28 mouse cellular contexts compared by ENCODE assay signal in genomic region chr4:155791240-155791933, GRCm38 (mm10). TPM values are rescaled to one million over a fixed set of nuclear protein-coding genes. Genes with fewer than 3 reads are reported as not detected.
DNase-seq lines count a peak whose midpoint lies in the region; ATAC-seq and TF ChIP-seq lines count a peak whose summit lies in the region.
"Had no signal": no experiment of that assay in that cellular context is flagged by ENCODE, and none has a peak within 500 bp of the region (broad histone marks: within the 10 kb centered on the region; RNA-seq: fewer than 3 reads in every experiment).

No protein-coding gene starts in this region.

- DNase-seq in A20 (ENCODE audit: low read depth, low spot score): peak; percentile 44
- DNase-seq in kidney, postnatal 4 days: peak; percentile 43 to 61
- no peak for DNase-seq in lung, postnatal 14 days
- no peak for DNase-seq in left cerebral cortex, adult 8-10 months (ENCODE audit: low spot score in 2 of 2)
- no peak for DNase-seq in left cerebral cortex, adult 9 months (ENCODE audit: low spot score in 2 of 2)
- DNase-seq: cerebellum, adult 2 months; gastrocnemius, postnatal 36 days; heart, postnatal 10 days; right cerebral cortex, postnatal 14 days; spleen, adult 18-20 months; thymus, postnatal 25 days had no signal

- 76% methylated on average over 24 of the region's 24 CpGs for WGBS in intestine, embryonic 15.5 days
- WGBS in intestine, postnatal 0 days: 74% methylated on average over 24 of the region's 24 CpGs
- 72% methylated on average over 24 of the region's 24 CpGs for WGBS in intestine, embryonic 16.5 days

- no peak overlapping the region for H3K27ac ChIP-seq in intestine, embryonic 15.5 days
- no peak overlapping the region for H3K27ac ChIP-seq in intestine, postnatal 0 days (ENCODE audit: low read depth, low read length)
- no peak overlapping the region for H3K27ac ChIP-seq in intestine, embryonic 16.5 days (ENCODE audit: low read length)
- H3K27ac ChIP-seq: embryonic facial prominence, embryonic 13.5 days; forebrain, embryonic 15.5 days; liver, embryonic 14.5 days; midbrain, embryonic 15.5 days; neural tube, embryonic 15.5 days had no signal

- H3K36me3 ChIP-seq in intestine, embryonic 15.5 days: no peaks in the 10 kb centered on the region
- H3K36me3 ChIP-seq in intestine, postnatal 0 days (ENCODE audit: control insufficient read depth, insufficient read depth): no peaks in the 10 kb centered on the region
- no peaks in the 10 kb centered on the region for H3K36me3 ChIP-seq in intestine, embryonic 16.5 days (ENCODE audit: control insufficient read depth, insufficient read depth, low read length)
- H3K36me3 ChIP-seq: embryonic facial prominence, embryonic 13.5 days; forebrain, embryonic 15.5 days; midbrain, embryonic 15.5 days; neural tube, embryonic 15.5 days had no signal

- no peak overlapping the region for H3K9ac ChIP-seq in intestine, embryonic 15.5 days
- no peak overlapping the region for H3K9ac ChIP-seq in intestine, postnatal 0 days (ENCODE audit: low read depth, low read length)
- H3K9ac ChIP-seq in intestine, embryonic 16.5 days (ENCODE audit: low read depth, low read length): 0 out of 2 replicates have a peak overlapping the region, but pooled peaks have one; percentile 29
- H3K9ac ChIP-seq: embryonic facial prominence, embryonic 13.5 days; forebrain, embryonic 15.5 days; liver, embryonic 14.5 days; midbrain, embryonic 15.5 days; neural tube, embryonic 15.5 days had no signal

- no peak overlapping the region for H3K4me3 ChIP-seq in intestine, embryonic 15.5 days (replicated peaks)
- no peak overlapping the region for H3K4me3 ChIP-seq in intestine, postnatal 0 days (ENCODE audit: low read depth, low read length)
- H3K4me3 ChIP-seq in intestine, embryonic 16.5 days (ENCODE audit: low read length): no peak overlapping the region
- H3K4me3 ChIP-seq: embryonic facial prominence, embryonic 13.5 days; forebrain, embryonic 15.5 days; midbrain, embryonic 15.5 days; neural tube, embryonic 15.5 days had no signal

- no peaks in the 10 kb centered on the region for H3K9me3 ChIP-seq in intestine, embryonic 15.5 days
- no peaks in the 10 kb centered on the region for H3K9me3 ChIP-seq in intestine, postnatal 0 days (ENCODE audit: control insufficient read depth)
- H3K9me3 ChIP-seq in intestine, embryonic 16.5 days (ENCODE audit: control insufficient read depth, low read length): no peaks in the 10 kb centered on the region
- H3K9me3 ChIP-seq: embryonic facial prominence, embryonic 13.5 days; forebrain, embryonic 15.5 days; midbrain, embryonic 15.5 days; neural tube, embryonic 15.5 days had no signal

- no peaks in the 10 kb centered on the region for H3K4me1 ChIP-seq in intestine, embryonic 15.5 days (replicated peaks)
- no peaks in the 10 kb centered on the region for H3K4me1 ChIP-seq in intestine, postnatal 0 days (replicated peaks; ENCODE audit: control insufficient read depth, insufficient read depth, low read length)
- no peaks in the 10 kb centered on the region for H3K4me1 ChIP-seq in intestine, embryonic 16.5 days (ENCODE audit: control insufficient read depth, insufficient read depth, low read length)
- H3K4me1 ChIP-seq: embryonic facial prominence, embryonic 13.5 days; forebrain, embryonic 15.5 days; midbrain, embryonic 15.5 days; neural tube, embryonic 15.5 days had no signal

- H3K4me2 ChIP-seq in intestine, embryonic 15.5 days (replicated peaks): no peak overlapping the region
- no peak overlapping the region for H3K4me2 ChIP-seq in intestine, postnatal 0 days (replicated peaks; ENCODE audit: low read depth)
- no peak overlapping the region for H3K4me2 ChIP-seq in intestine, embryonic 16.5 days (ENCODE audit: low read depth, low read length)
- H3K4me2 ChIP-seq: embryonic facial prominence, embryonic 13.5 days; forebrain, embryonic 15.5 days; midbrain, embryonic 15.5 days; neural tube, embryonic 15.5 days had no signal

- ATAC-seq in intestine, embryonic 15.5 days: peak; percentile 31; the same call in 1 of the 2 replicates
- ATAC-seq in intestine, postnatal 0 days: no peak
- ATAC-seq in intestine, embryonic 16.5 days: 0 out of 2 replicates have a peak, but pooled peaks have one; percentile 17
- ATAC-seq: forebrain, embryonic 15.5 days; midbrain, embryonic 15.5 days had no signal

- no peak for TF ChIP-seq CTCF in intestine, postnatal 0 days (IDR thresholded peaks at IDR 0.05; ENCODE audit: low read depth)

- no peaks in the 10 kb centered on the region for H3K27me3 ChIP-seq in intestine, embryonic 15.5 days (replicated peaks)
- no peaks in the 10 kb centered on the region for H3K27me3 ChIP-seq in intestine, postnatal 0 days (replicated peaks; ENCODE audit: control insufficient read depth, insufficient read depth, low read length)
- H3K27me3 ChIP-seq in intestine, embryonic 16.5 days (replicated peaks; ENCODE audit: control insufficient read depth, insufficient read depth, low read length): no peaks in the 10 kb centered on the region
- H3K27me3 ChIP-seq: embryonic facial prominence, embryonic 13.5 days; forebrain, embryonic 15.5 days; midbrain, embryonic 15.5 days; neural tube, embryonic 15.5 days had no signal

RNA-seq across cellular contexts. Expression of gene Ankrd65, which starts 1.1 kb away (rescaled TPM):
- polyA plus RNA-seq in intestine, embryonic 15.5 days (2015; fragmentation: Nextera tagmentation; extraction: Ambion mirVana): not detected in 2 replicates
- not detected in 2 replicates for polyA plus RNA-seq in intestine, postnatal 0 days (2015; fragmentation: Nextera tagmentation; extraction: Ambion mirVana)
- polyA plus RNA-seq in intestine, embryonic 16.5 days (2015; fragmentation: Nextera tagmentation; extraction: Ambion mirVana): not detected in 2 replicates
- total RNA-seq in left cerebral cortex, adult 8-10 months (2022): under 1 TPM in 1 of 4 experiments, not detected in 3; 0.35 TPM
- total RNA-seq: adrenal gland, adult 18-20 months; CH12.LX; common myeloid progenitor, adult 5-6 weeks; gastrocnemius, postnatal 36 days; heart, postnatal 10 days; layer of hippocampus, adult 18-20 months; layer of hippocampus, postnatal 25 days; left cerebral cortex, postnatal 25 days; megakaryocyte progenitor cell, adult 5-6 weeks had no signal
- polyA plus RNA-seq: forebrain, embryonic 15.5 days; hindbrain, embryonic 11.5 days; limb, embryonic 14.5 days; midbrain, embryonic 15.5 days; neural tube, embryonic 15.5 days had no signal

RNA-seq across cellular contexts. Expression of gene Tmem88b, which starts 5.7 kb away (rescaled TPM):
- polyA plus RNA-seq in intestine, embryonic 15.5 days (2015; fragmentation: Nextera tagmentation; extraction: Ambion mirVana): 1.00 and 1.1 TPM in 2 replicates
- 0.64 and 0.68 TPM in 2 replicates for polyA plus RNA-seq in intestine, postnatal 0 days (2015; fragmentation: Nextera tagmentation; extraction: Ambion mirVana)
- polyA plus RNA-seq in intestine, embryonic 16.5 days (2015; fragmentation: Nextera tagmentation; extraction: Ambion mirVana): 0.89 and 1.1 TPM in 2 replicates
- 10 to 100 TPM; 35.4 to 43.6 (median 36.6) TPM for total RNA-seq in left cerebral cortex, adult 8-10 months (2022)
- total RNA-seq: common myeloid progenitor, adult 5-6 weeks; megakaryocyte progenitor cell, adult 5-6 weeks had no signal

RNA-seq across cellular contexts. Expression of gene Mrpl20, which starts 11.3 kb away (rescaled TPM):
- polyA plus RNA-seq in intestine, embryonic 15.5 days (2015; fragmentation: Nextera tagmentation; extraction: Ambion mirVana): 225 and 226 TPM in 2 replicates
- polyA plus RNA-seq in intestine, postnatal 0 days (2015; fragmentation: Nextera tagmentation; extraction: Ambion mirVana): 203 and 212 TPM in 2 replicates
- polyA plus RNA-seq in intestine, embryonic 16.5 days (2015; fragmentation: Nextera tagmentation; extraction: Ambion mirVana): 210 and 226 TPM in 2 replicates
- total RNA-seq in left cerebral cortex, adult 8-10 months (2022): 10 to 100 TPM; 75.3 to 87.1 (median 84.7) TPM

RNA-seq across cellular contexts. Expression of gene Vwa1, which starts 16.9 kb away (rescaled TPM):
- 16.7 TPM in 2 replicates for polyA plus RNA-seq in intestine, embryonic 15.5 days (2015; fragmentation: Nextera tagmentation; extraction: Ambion mirVana)
- polyA plus RNA-seq in intestine, postnatal 0 days (2015; fragmentation: Nextera tagmentation; extraction: Ambion mirVana): 17.4 and 17.8 TPM in 2 replicates
- polyA plus RNA-seq in intestine, embryonic 16.5 days (2015; fragmentation: Nextera tagmentation; extraction: Ambion mirVana): 18.9 TPM in 2 replicates
- 10 to 100 TPM; 14.0 to 14.9 (median 14.4) TPM for total RNA-seq in left cerebral cortex, adult 8-10 months (2022)

RNA-seq across cellular contexts. Expression of gene Ccnl2, which starts 20.9 kb away (rescaled TPM):
- 132 and 138 TPM in 2 replicates for polyA plus RNA-seq in intestine, embryonic 15.5 days (2015; fragmentation: Nextera tagmentation; extraction: Ambion mirVana)
- 54.7 and 65.1 TPM in 2 replicates for polyA plus RNA-seq in intestine, postnatal 0 days (2015; fragmentation: Nextera tagmentation; extraction: Ambion mirVana)
- polyA plus RNA-seq in intestine, embryonic 16.5 days (2015; fragmentation: Nextera tagmentation; extraction: Ambion mirVana): 130 and 131 TPM in 2 replicates
- total RNA-seq in left cerebral cortex, adult 8-10 months (2022): 10 to 100 TPM; 54.7 to 60.9 (median 57.6) TPM

Comparison
In these comparisons a context has a peak if more than half of its experiments do, and no peak if none do; other contexts are left out.
1. DNase-seq: peak in A20 (single experiment) and kidney, postnatal 4 days (2 of 2); none in lung, postnatal 14 days (single experiment), left cerebral cortex, adult 8-10 months (0 of 2) and left cerebral cortex, adult 9 months (0 of 2).